Mouse (Mus musculus): Measurements from ENCODE around the gene Chst7. TPM values are rescaled to one million over a fixed set of nuclear protein-coding genes. Genes with fewer than 3 reads are reported as not detected.
A peak's percentile ranks its signal among the peaks of the same experiment; 100 is the strongest.

The Chst7 gene
- total RNA-seq (2012; rRNA removed) (not detected in 2 replicates), polyA plus RNA-seq (2012; ENCODE audit: insufficient read depth in 1 of 2, insufficient read length in 2 of 2, low read depth in 1 of 2, low replicate concordance in 2 of 2, missing spikeins in 1 of 2) (not detected)

DNA sequence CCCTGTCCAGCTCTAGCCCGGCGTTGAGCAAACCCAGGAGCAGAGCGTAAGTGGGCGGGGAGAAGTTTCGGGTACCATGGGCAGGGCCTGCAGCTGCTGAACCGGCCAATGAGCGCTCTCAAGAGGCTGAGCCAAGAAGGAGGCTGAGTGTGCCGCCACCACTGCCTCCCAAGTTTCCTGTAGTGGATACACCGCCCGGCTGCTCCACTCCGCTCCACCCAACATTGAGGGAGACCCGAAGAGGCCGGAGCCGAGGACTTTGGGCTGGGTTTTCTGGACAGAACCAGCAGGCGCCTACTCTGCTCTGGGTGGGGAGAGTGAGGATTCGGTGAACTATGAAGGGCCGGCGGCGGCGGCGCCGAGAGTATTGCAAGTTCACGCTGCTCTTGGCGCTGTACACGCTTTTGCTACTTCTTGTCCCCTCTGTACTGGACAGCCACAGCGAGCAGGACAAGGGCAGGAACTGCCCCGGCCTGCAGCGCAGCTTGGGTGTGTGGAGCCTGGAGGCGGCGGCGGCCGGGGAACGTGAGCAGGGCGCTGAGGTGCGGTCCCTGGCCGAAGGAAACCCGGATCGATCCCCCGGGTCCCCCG is at the start of gene Chst7:
Chst7 (plus strand) TSS at position 180 of the 591 bp plus-strand sequence.
- Histone ChIP-seq H3K4me3 (ENCODE audit: control insufficient read depth in 1 of 2, insufficient read depth in 1 of 2, low read depth in 2 of 2, low read length in 2 of 2) (no peak within 1 kb of the TSS), H3K36me3 (ENCODE audit: control insufficient read depth in 1 of 2, insufficient read depth in 2 of 2, low read length in 2 of 2) (no peaks in the 10 kb centered on the region), H3K9me3 (replicated peaks; ENCODE audit: insufficient read depth, low read length) (no peaks in the 10 kb centered on the region), H3K79me2 (ENCODE audit: control insufficient read depth, insufficient read depth, low read length, poor library complexity) (no peaks in the 10 kb centered on the region), H3K4me1 (ENCODE audit: control insufficient read depth in 1 of 2, insufficient read depth in 2 of 2, low read length in 2 of 2) (no peaks in the 10 kb centered on the region), H3K27ac (ENCODE audit: control insufficient read depth, low read depth, low read length) (no peak within 1 kb of the TSS), H3K9ac (ENCODE audit: control insufficient read depth, low read depth, low read length, poor library complexity, severe bottlenecking) (no peak within 1 kb of the TSS), H3K27me3 (ENCODE audit: control insufficient read depth in 1 of 2, insufficient read depth in 2 of 2, low read length in 2 of 2) (no peaks in the 10 kb centered on the region)
- TF ChIP-seq RAD21 (IDR thresholded peaks at IDR 0.05; ENCODE audit: low read depth, low read length) (no peak), UBTF (IDR thresholded peaks at IDR 0.05; ENCODE audit: borderline replicate concordance, insufficient read depth, low read depth, low read length) (no peak), ZC3H11A (IDR thresholded peaks at IDR 0.05; ENCODE audit: low read depth, low read length) (no peak), GATA1 (IDR thresholded peaks at IDR 0.05; ENCODE audit: low read depth, low read length) (no peak), MYB (IDR thresholded peaks at IDR 0.05; ENCODE audit: low read depth, low read length) (no peak), E2F4 (IDR thresholded peaks at IDR 0.05; ENCODE audit: borderline replicate concordance, low read depth, low read length) (no peak), MYC (IDR thresholded peaks at IDR 0.05; ENCODE audit: low read depth, low read length) (no peak), TAL1 (IDR thresholded peaks at IDR 0.05; ENCODE audit: low read length) (no peak), MEF2A (IDR thresholded peaks at IDR 0.05; ENCODE audit: extremely low read depth, insufficient replicate concordance, low read depth, low read length, poor library complexity, severe bottlenecking) (no peak), ZKSCAN1 (IDR thresholded peaks at IDR 0.05; ENCODE audit: low read depth, low read length) (no peak), ZNF384 (IDR thresholded peaks at IDR 0.05; ENCODE audit: low read depth, low read length) (no peak), SMC3 (IDR thresholded peaks at IDR 0.05; ENCODE audit: low read depth, low read length) (no peak), MXI1 (IDR thresholded peaks at IDR 0.05; ENCODE audit: low read depth, low read length) (no peak)
- DNase-seq (ENCODE audit: low read depth, low spot score), result no peak

- no peak overlapping the region for H3K9ac ChIP-seq (ENCODE audit: control insufficient read depth, low read depth, low read length, poor library complexity, severe bottlenecking)
- peak; percentile 81 to 90 for TF ChIP-seq EP300 (IDR thresholded peaks at IDR 0.05; ENCODE audit: low read depth in 1 of 2, low read length in 2 of 2)
- peak; percentile 86 for TF ChIP-seq GATA1 (IDR thresholded peaks at IDR 0.05; ENCODE audit: low read depth, low read length)
- TF ChIP-seq MAZ (IDR thresholded peaks at IDR 0.05; ENCODE audit: low read depth, low read length), result no peak
- TF ChIP-seq ETS1 (IDR thresholded peaks at IDR 0.05; ENCODE audit: low read depth, low read length), result peak; percentile 37; the same call in 1 of the 2 replicates
- TF ChIP-seq E2F4 (IDR thresholded peaks at IDR 0.05; ENCODE audit: borderline replicate concordance, low read depth, low read length), result no peak
- TF ChIP-seq RCOR1 (IDR thresholded peaks at IDR 0.05; ENCODE audit: low read depth, low read length), result peak; percentile 39; the same call in 1 of the 2 replicates
- no peak for TF ChIP-seq NRF1 (IDR thresholded peaks at IDR 0.05; ENCODE audit: insufficient read depth, low read depth, low read length, poor library complexity, severe bottlenecking)
- TF ChIP-seq TCF12 (IDR thresholded peaks at IDR 0.05; ENCODE audit: low read depth, low read length), result peak; percentile 89
- no peak for TF ChIP-seq HCFC1 (IDR thresholded peaks at IDR 0.05; ENCODE audit: low read depth, low read length)
- TF ChIP-seq TAL1 (IDR thresholded peaks at IDR 0.05; ENCODE audit: low read length), result peak; percentile 62
- no peaks in the 10 kb centered on the region; a peak in 1 of 4 replicates for H3K4me1 ChIP-seq (ENCODE audit: control insufficient read depth in 1 of 2, insufficient read depth in 2 of 2, low read length in 2 of 2)
- H3K36me3 ChIP-seq (ENCODE audit: control insufficient read depth in 1 of 2, insufficient read depth in 2 of 2, low read length in 2 of 2), result no peaks in the 10 kb centered on the region; a peak in 2 of 4 replicates
- peak; percentile 77 for DNase-seq (ENCODE audit: low read depth, low spot score)
- H3K79me2 ChIP-seq (ENCODE audit: control insufficient read depth, insufficient read depth, low read length, poor library complexity), result no peaks in the 10 kb centered on the region
- no peak overlapping the region for H3K4me3 ChIP-seq (ENCODE audit: control insufficient read depth in 1 of 2, insufficient read depth in 1 of 2, low read depth in 2 of 2, low read length in 2 of 2)
- H3K27ac ChIP-seq (ENCODE audit: control insufficient read depth, low read depth, low read length), result no peak overlapping the region
- no peaks in the 10 kb centered on the region for H3K27me3 ChIP-seq (ENCODE audit: control insufficient read depth in 1 of 2, insufficient read depth in 2 of 2, low read length in 2 of 2)
- H3K9me3 ChIP-seq (replicated peaks; ENCODE audit: insufficient read depth, low read length), result no peaks in the 10 kb centered on the region
Measured at GRCm38 (mm10) chrX:20012211-20012610, 47.1 kb upstream of the Chst7 start.
